Mouse (Mus musculus) intestine, postnatal 0 days (tissue): ENCODE results near the gene Polr1d. TPM values are rescaled to one million over a fixed set of nuclear protein-coding genes. Genes with fewer than 3 reads are reported as not detected.

Source experiments
- ATAC-seq: fragments of 200-750 bp; cut with Nextera tagmentation; 2 replicates; pipeline ENCODE4 v1.8.0; 2017; ENCODE audit warnings: mild to moderate bottlenecking, moderate TSS enrichment, moderate library complexity
- H3K27ac ChIP-seq: fragments of 300-500 bp; sonication (generic); 2 replicates; pipeline ENCODE4 v1.5.1; 2014; ENCODE audit warnings: mild to moderate bottlenecking, low read depth, low read length, moderate library complexity
- H3K27me3 ChIP-seq: fragments of 300-500 bp; sonication (generic); replicated peaks from 2 replicates; pipeline ENCODE4 v1.6.1; 2014; ENCODE audit warnings: low read length, mixed read lengths; ENCODE audit not compliant: control insufficient read depth, insufficient read depth
- H3K36me3 ChIP-seq: fragments of 300-500 bp; sonication (generic); 2 replicates; pipeline ENCODE4 v1.6.1; 2014; ENCODE audit warnings: mild to moderate bottlenecking, moderate library complexity; ENCODE audit not compliant: control insufficient read depth, insufficient read depth
- H3K4me1 ChIP-seq: fragments of 300-500 bp; sonication (generic); replicated peaks from 2 replicates; pipeline ENCODE4 v1.6.1; 2014; ENCODE audit warnings: antibody characterized with exemption, low read length, mixed read lengths; ENCODE audit not compliant: control insufficient read depth, insufficient read depth
- H3K4me2 ChIP-seq: fragments of 300-500 bp; sonication (generic); replicated peaks from 2 replicates; pipeline ENCODE4 v1.6.1; 2014; ENCODE audit warnings: low read depth, mild to moderate bottlenecking, moderate library complexity
- H3K4me3 ChIP-seq: fragments of 300-500 bp; sonication (generic); 2 replicates; pipeline ENCODE4 v1.5.1; 2014; ENCODE audit warnings: low read depth, low read length
- H3K9ac ChIP-seq: fragments of 300-500 bp; sonication (generic); 2 replicates; pipeline ENCODE4 v1.6.1; 2014; ENCODE audit warnings: mild to moderate bottlenecking, low read depth, low read length
- H3K9me3 ChIP-seq: fragments of 300-500 bp; sonication (generic); 2 replicates; pipeline ENCODE4 v1.6.1; 2016; ENCODE audit warnings: mixed run types; ENCODE audit not compliant: control insufficient read depth
- CTCF ChIP-seq: sonication (generic); IDR thresholded peaks from 2 replicates; pipeline ENCODE4 v1.5.1; 2016; ENCODE audit warnings: low read depth, mild to moderate bottlenecking, control low read depth, antibody characterized with exemption, moderate library complexity
- WGBS: fragments of 180-500 bp; shearing (Covaris S2); extraction: QIAGEN DNeasy Blood & Tissue Kit; methylation state at CpG from one replicate; pipeline ENCODE4 v1.1.7; 2014; 5-methylcytosine and 5-hydroxymethylcytosine counted together
- polyA plus RNA-seq: library from polyadenylated mRNA; unstranded; fragments of >200 nt; fragmentation: Nextera tagmentation; extraction: Ambion mirVana; gene quantifications from 2 replicates; pipeline ENCODE4 v1.2.1, GENCODE M21; 2015

The Polr1d gene
- polyA plus RNA-seq, 1 experiment from 2014 or later, result 116 TPM

DNA sequence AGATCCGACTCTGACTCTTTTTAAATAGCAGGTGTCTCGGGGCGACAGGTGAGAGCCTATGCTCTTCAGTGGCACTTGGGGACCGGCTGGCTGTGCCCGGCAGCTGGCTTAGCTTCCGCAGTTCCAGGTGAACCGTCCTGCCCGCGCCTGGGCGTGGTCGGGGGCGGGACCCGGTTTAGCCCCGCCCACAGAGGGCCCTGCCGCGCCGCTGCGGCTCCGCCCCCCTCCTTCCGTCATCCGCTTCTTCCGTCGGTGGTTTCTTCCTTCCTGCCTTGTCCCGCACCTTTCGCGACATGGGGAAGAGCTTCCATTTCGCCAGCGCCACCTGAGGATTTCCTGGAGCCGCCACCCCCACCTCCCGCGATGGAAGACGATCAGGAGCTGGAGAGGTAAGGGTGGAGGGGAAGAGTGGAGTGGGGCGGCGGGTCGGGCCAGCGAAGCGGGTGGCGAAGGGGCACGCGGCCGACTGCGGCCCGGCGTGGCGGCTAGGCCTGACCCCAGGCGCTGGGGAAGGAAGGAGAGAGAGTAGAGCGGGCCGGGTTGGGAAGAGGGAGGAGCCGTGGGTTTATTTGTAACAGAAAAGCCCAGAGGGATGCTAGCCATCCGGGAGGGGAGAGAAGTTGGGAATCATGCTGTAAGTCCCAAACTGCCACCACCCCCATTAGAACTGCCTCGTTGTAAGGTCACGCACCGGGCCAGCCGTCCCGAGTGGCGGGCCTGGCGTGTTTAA, 620 bp downstream of the Polr1d start:
- H3K27me3 ChIP-seq, result no peaks in the 10 kb centered on the region
- no peaks in the 10 kb centered on the region for H3K9me3 ChIP-seq
- WGBS, result under 1% methylated on average over 55 of the region's 57 CpGs
- 0 out of 2 replicates have a peak, but pooled peaks cover 9% of the 10 kb centered on the region for H3K4me1 ChIP-seq
- peak overlapping the region; percentile 90 for H3K4me2 ChIP-seq
- H3K36me3 ChIP-seq, result 0 out of 2 replicates have a peak, but pooled peaks cover 3% of the 10 kb centered on the region
- peak overlapping the region; percentile 88 for H3K4me3 ChIP-seq
- peak overlapping the region; percentile 94 for H3K27ac ChIP-seq
- TF ChIP-seq CTCF, result no peak
- H3K9ac ChIP-seq, result peak overlapping the region; percentile 85
- ATAC-seq, result peak; percentile 76

DNA sequence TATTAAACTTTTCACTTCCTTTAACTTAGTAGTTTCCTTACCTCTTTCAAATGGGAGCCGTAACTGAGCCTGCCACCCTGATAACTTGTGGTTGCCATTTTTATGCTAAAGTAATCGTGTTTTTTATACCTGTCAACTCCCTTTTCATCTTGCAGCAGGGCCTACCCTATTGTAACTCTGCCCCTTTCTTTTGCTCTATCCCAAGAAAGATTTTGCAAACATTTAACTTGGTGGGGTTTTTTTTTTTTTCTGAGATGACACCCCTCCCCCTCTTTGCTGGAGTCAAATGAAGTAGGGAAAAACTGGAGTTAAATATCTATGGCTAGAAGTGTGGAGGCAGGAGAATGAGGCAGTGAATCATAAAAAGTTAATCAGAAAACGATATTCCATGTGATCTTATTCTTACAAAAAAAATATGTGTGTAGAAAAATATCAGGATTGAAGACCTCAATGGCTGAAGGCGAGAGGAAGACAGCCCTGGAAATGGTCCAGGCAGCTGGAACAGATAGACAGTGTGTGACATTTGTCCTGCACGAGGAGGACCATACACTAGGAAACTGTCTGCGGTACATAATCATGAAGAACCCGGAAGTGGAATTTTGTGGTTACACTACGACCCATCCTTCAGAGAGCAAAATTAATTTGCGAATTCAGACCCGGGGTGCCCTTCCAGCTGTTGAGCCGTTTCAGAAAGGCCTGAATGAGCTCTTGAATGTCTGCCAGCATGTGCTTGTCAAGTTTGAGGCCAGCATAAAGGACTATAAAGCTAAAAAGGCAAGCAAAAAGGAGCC, 1.5 kb downstream of the Polr1d start:
- no peaks in the 10 kb centered on the region for H3K27me3 ChIP-seq
- peak overlapping the region; percentile 90 for H3K4me2 ChIP-seq
- no peaks in the 10 kb centered on the region for H3K9me3 ChIP-seq
- no peak overlapping the region; the same call in 1 of the 2 replicates for H3K27ac ChIP-seq
- 48% methylated on average over 11 of the region's 11 CpGs for WGBS
- no peak for TF ChIP-seq CTCF
- H3K4me3 ChIP-seq, result peak overlapping the region; percentile 88
- peak overlapping the region; percentile 85 for H3K9ac ChIP-seq
- 0 out of 2 replicates have a peak, but pooled peaks cover 9% of the 10 kb centered on the region for H3K4me1 ChIP-seq
- H3K36me3 ChIP-seq, result 0 out of 2 replicates have a peak, but pooled peaks cover 3% of the 10 kb centered on the region
- no peak for ATAC-seq

DNA sequence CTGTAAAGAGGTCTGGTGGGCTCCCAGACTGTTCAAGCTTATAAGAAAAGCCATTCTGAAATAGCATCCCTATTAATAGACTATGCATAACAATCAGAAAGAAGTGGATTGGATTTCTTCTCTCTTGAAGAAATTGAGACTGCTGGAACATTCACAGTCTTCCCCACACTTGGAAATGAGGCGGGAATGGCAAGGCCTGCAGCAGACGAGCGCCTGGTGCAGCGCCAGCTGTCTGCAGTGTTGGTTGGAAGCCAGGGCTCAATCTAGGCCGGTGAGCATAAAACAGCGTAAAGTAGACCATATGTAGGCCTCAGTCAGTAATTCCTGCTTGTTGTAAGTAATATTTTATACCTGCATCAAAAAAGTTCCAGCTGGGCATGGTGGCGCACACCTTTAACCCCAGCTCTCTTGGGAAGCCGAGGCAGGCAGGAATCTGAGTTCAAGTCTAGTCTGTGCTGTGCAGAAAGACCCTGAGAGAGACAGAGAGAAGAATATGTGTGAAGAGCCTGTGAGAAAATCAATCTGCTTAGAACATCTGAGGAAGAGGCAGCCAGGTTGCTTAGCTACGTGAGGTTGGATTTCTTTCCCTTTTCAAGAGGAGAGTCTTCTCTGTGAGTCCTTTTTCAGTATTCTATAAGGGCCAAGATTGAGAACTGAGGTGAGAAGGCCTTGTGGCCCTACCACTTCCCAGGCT, 8.5 kb downstream of the Polr1d start:
- H3K4me3 ChIP-seq, result no peak overlapping the region
- 0 out of 2 replicates have a peak, but pooled peaks cover 3% of the 10 kb centered on the region for H3K36me3 ChIP-seq
- 82% methylated on average over 9 of the region's 9 CpGs for WGBS
- H3K4me2 ChIP-seq, result no peak overlapping the region
- H3K4me1 ChIP-seq, result no peaks in the 10 kb centered on the region
- H3K9ac ChIP-seq, result no peak overlapping the region
- no peaks in the 10 kb centered on the region for H3K27me3 ChIP-seq
- no peak for TF ChIP-seq CTCF
- no peaks in the 10 kb centered on the region for H3K9me3 ChIP-seq
- no peak for ATAC-seq
- no peak overlapping the region for H3K27ac ChIP-seq

DNA sequence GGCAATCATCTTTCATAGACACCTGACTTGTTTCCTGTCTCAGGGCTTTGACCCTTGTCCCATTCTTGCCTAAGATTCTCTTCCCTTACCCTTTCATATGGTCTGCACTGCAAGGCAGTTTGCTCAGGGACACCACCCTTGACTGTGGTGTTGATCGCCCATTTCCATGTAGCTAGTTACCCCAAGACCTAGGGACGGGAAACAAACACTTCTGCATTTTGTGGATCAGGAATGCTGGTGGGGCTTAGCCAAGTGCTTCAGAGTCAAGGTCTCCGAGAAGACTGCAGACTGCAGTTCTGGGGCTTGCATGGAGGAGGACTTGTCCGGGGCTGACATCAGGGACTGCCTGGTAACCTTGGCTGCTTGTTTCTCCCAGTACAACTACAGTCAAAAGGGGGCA, 10.0 kb downstream of the Polr1d start:
- Histone ChIP-seq H3K27ac (no peak overlapping the region), H3K36me3 (no peaks in the 10 kb centered on the region), H3K4me2 (no peak overlapping the region), H3K27me3 (no peaks in the 10 kb centered on the region), H3K4me1 (no peaks in the 10 kb centered on the region), H3K9ac (no peak overlapping the region), H3K9me3 (no peaks in the 10 kb centered on the region), H3K4me3 (no peak overlapping the region)
- 89% methylated on average over 4 of the region's 4 CpGs for WGBS
- no peak for TF ChIP-seq CTCF
- no peak for ATAC-seq

DNA sequence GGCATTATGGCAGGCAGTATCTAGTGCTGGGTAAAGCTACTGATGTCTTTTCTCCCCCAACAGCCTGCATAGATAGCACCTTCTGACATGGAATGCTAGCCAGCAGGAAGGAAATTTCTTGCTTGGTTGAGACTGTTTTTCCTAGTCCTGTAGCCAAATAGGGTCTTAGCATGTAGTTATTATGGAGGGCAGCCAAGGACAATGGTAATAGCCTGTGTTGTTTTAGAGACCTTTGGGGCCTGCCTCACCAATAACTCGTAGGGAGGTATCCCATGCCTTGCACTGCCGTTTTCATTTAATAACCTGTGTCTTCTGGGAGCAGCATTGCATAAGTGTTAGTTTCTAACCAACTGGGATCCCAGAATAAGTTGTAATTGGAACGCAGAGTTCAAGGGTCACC, 13.0 kb downstream of the Polr1d start:
- no peak for TF ChIP-seq CTCF
- no peak for ATAC-seq
- Histone ChIP-seq H3K36me3 (no peaks in the 10 kb centered on the region), H3K27ac (no peak overlapping the region), H3K4me2 (no peak overlapping the region), H3K4me3 (no peak overlapping the region), H3K9me3 (no peaks in the 10 kb centered on the region), H3K4me1 (no peaks in the 10 kb centered on the region), H3K9ac (no peak overlapping the region), H3K27me3 (no peaks in the 10 kb centered on the region)
- WGBS, result 69% methylated on average over 3 of the region's 3 CpGs
